Mouse (Mus musculus): ENCODE measurements around the gene Ube2b.

The Ube2b gene

GRCm38 (mm10) chr11:52000290-52000962, at the start of gene Ube2b:
TSS of gene Ube2b (minus strand) at chr11:52000762.
- peak; percentile 96 to 97 for DNase-seq (ENCODE audit: low spot score in 2 of 2)

- DNase-seq (ENCODE audit: low spot score in 2 of 2): no peak
Measured at GRCm38 (mm10) chr11:52046446-52047165, 46.0 kb upstream of the Ube2b start.

GRCm38 (mm10) chr11:52044156-52044555, 43.6 kb upstream of the Ube2b start:
- DNase-seq (ENCODE audit: low spot score in 2 of 2): no peak

- no peak for DNase-seq (ENCODE audit: low spot score in 2 of 2)
Measured at GRCm38 (mm10) chr11:52043224-52043623, 42.7 kb upstream of the Ube2b start.

- DNase-seq (ENCODE audit: low spot score in 2 of 2): no peak
Measured at GRCm38 (mm10) chr11:52037659-52038058, 37.1 kb upstream of the Ube2b start.

GRCm38 (mm10) chr11:52035905-52036304, 35.3 kb upstream of the Ube2b start:
- DNase-seq (ENCODE audit: low spot score in 2 of 2): no peak

- no peak for DNase-seq (ENCODE audit: low spot score in 2 of 2)
Measured at GRCm38 (mm10) chr11:52033953-52034352, 33.4 kb upstream of the Ube2b start.

GRCm38 (mm10) chr11:52032356-52032755, 31.8 kb upstream of the Ube2b start:
- DNase-seq (ENCODE audit: low spot score in 2 of 2): no peak

GRCm38 (mm10) chr11:52018217-52018616, 17.7 kb upstream of the Ube2b start:
- DNase-seq (ENCODE audit: low spot score in 2 of 2): peak in 1 of 2 experiments; percentile 23

GRCm38 (mm10) chr11:52011541-52011940, 11.0 kb upstream of the Ube2b start:
- no peak for DNase-seq (ENCODE audit: low spot score in 2 of 2)

- no peak for DNase-seq (ENCODE audit: low spot score in 2 of 2)
Measured at GRCm38 (mm10) chr11:52011011-52011410, 10.4 kb upstream of the Ube2b start.

GRCm38 (mm10) chr11:52005586-52005985, 5.0 kb upstream of the Ube2b start:
- no peak for DNase-seq (ENCODE audit: low spot score in 2 of 2)

- peak; percentile 79 to 84 for DNase-seq (ENCODE audit: low spot score in 2 of 2)
Measured at GRCm38 (mm10) chr11:52003772-52004528, 3.4 kb upstream of the Ube2b start, which contains the start of gene Cdkl3. TSS of gene Cdkl3 (plus strand) at chr11:52004221.

GRCm38 (mm10) chr11:52003505-52003771, 2.9 kb upstream of the Ube2b start:
- DNase-seq (ENCODE audit: low spot score in 2 of 2): no peak

- no peak for DNase-seq (ENCODE audit: low spot score in 2 of 2)
Measured at GRCm38 (mm10) chr11:52002842-52003504, 2.4 kb upstream of the Ube2b start.

- no peak for DNase-seq (ENCODE audit: low spot score in 2 of 2)
Measured at GRCm38 (mm10) chr11:52001861-52002260, 1.3 kb upstream of the Ube2b start.

GRCm38 (mm10) chr11:52001341-52001740, 779 bp upstream of the Ube2b start:
- DNase-seq (ENCODE audit: low spot score in 2 of 2): no peak

- peak; percentile 23 to 24 for DNase-seq (ENCODE audit: low spot score in 2 of 2)
Measured at GRCm38 (mm10) chr11:51999611-52000289, 812 bp downstream of the Ube2b start.

GRCm38 (mm10) chr11:51971644-51972043, 28.9 kb downstream of the Ube2b start:
- no peak for DNase-seq (ENCODE audit: low spot score in 2 of 2)

GRCm38 (mm10) chr11:51969511-51969910, 31.1 kb downstream of the Ube2b start:
- no peak for DNase-seq (ENCODE audit: low spot score in 2 of 2)

GRCm38 (mm10) chr11:51968896-51969295, 31.7 kb downstream of the Ube2b start:
- no peak for DNase-seq (ENCODE audit: low spot score in 2 of 2)
